Mouse (Mus musculus) MEL (cell line): ENCODE measurements around the gene Rbpjl. TPM values are rescaled to one million over a fixed set of nuclear protein-coding genes. Genes with fewer than 3 reads are reported as not detected.

Experiments
- DNase-seq: peaks from one replicate; pipeline ENCODE4 v3.0.0; 2011; ENCODE audit warnings: low read depth, low spot score
- H3K27ac ChIP-seq: 2 replicates; pipeline ENCODE4 v1.5.1; 2012; ENCODE audit warnings: low read depth, mild to moderate bottlenecking, control low read depth, low read length, moderate library complexity; ENCODE audit not compliant: control insufficient read depth
- H3K27me3 ChIP-seq, 2 experiments: fragments of 150-350 bp in 1 of 2; sonication (generic) in 1 of 2; 2 replicates each; pipeline ENCODE4 v1.6.1; 2012; ENCODE audit warnings: low read length in 2 of 2, mild to moderate bottlenecking in 2 of 2, improper control_type of control experiment in 1 of 2, moderate library complexity in 1 of 2; ENCODE audit not compliant: insufficient read depth in 2 of 2, control insufficient read depth in 1 of 2
- H3K36me3 ChIP-seq, 2 experiments: 2 replicates each; pipeline ENCODE4 v1.6.1; 2012 to 2014; ENCODE audit warnings: low read length in 2 of 2, improper control_type of control experiment in 1 of 2, inconsistent platforms in 1 of 2, mild to moderate bottlenecking in 1 of 2; ENCODE audit not compliant: insufficient read depth in 2 of 2, control insufficient read depth in 1 of 2
- H3K4me1 ChIP-seq, 2 experiments: fragments of 150-350 bp in 1 of 2; sonication (generic) in 1 of 2; 2 replicates each; pipeline ENCODE4 v1.6.1; 2012; ENCODE audit warnings: low read length in 2 of 2, improper control_type of control experiment in 1 of 2, mild to moderate bottlenecking in 1 of 2; ENCODE audit not compliant: insufficient read depth in 2 of 2, control insufficient read depth in 1 of 2
- H3K4me3 ChIP-seq, 2 experiments: fragments of 150-350 bp in 1 of 2; sonication (generic) in 1 of 2; 2 replicates each; pipeline ENCODE4 v1.5.1; 2012; ENCODE audit warnings: low read depth in 2 of 2, low read length in 2 of 2, mild to moderate bottlenecking in 2 of 2, moderate library complexity in 2 of 2, control low read depth in 1 of 2, improper control_type of control experiment in 1 of 2; ENCODE audit not compliant: control insufficient read depth in 1 of 2, insufficient read depth in 1 of 2
- H3K79me2 ChIP-seq: 2 replicates; pipeline ENCODE4 v1.6.1; 2012; ENCODE audit warnings: mild to moderate bottlenecking, low read length, moderate library complexity; ENCODE audit not compliant: control insufficient read depth, poor library complexity, insufficient read depth
- H3K9ac ChIP-seq: 2 replicates; pipeline ENCODE4 v1.6.1; 2012; ENCODE audit warnings: low read depth, mild to moderate bottlenecking, control low read depth, low read length, moderate library complexity; ENCODE audit not compliant: control insufficient read depth, poor library complexity, severe bottlenecking
- H3K9me3 ChIP-seq: fragments of 150-350 bp; sonication (generic); replicated peaks from 2 replicates; pipeline ENCODE4 v1.6.1; 2012; ENCODE audit warnings: mild to moderate bottlenecking, low read length, improper control_type of control experiment, moderate library complexity; ENCODE audit not compliant: insufficient read depth
- CHD1 ChIP-seq: IDR thresholded peaks from 2 replicates; pipeline ENCODE4 v1.6.1; 2012; ENCODE audit warnings: low read depth, mild to moderate bottlenecking, inconsistent platforms, low read length, improper control_type of control experiment
- CTCF ChIP-seq, 3 experiments: IDR thresholded peaks in 2 of 3; conservative IDR thresholded peaks in 1 of 3; 2 replicates each; pipeline ENCODE4 v1.5.1; 2011 to 2012; ENCODE audit warnings: low read length in 3 of 3, low read depth in 2 of 3, mild to moderate bottlenecking in 2 of 3, improper control_type of control experiment in 1 of 3, inconsistent platforms in 1 of 3, mixed read lengths in 1 of 3, moderate library complexity in 1 of 3; ENCODE audit not compliant: control insufficient read depth in 1 of 3, insufficient read depth in 1 of 3, poor library complexity in 1 of 3, severe bottlenecking in 1 of 3
- EP300 ChIP-seq, 2 experiments: IDR thresholded peaks; 2 replicates each; pipeline ENCODE4 v1.6.1; 2011; ENCODE audit warnings: improper control_type of control experiment in 2 of 2, low read length in 2 of 2, low read depth in 1 of 2, mild to moderate bottlenecking in 1 of 2
- ETS1 ChIP-seq: IDR thresholded peaks from 2 replicates; pipeline ENCODE4 v1.6.1; 2012; ENCODE audit warnings: low read depth, mild to moderate bottlenecking, inconsistent platforms, low read length, improper control_type of control experiment, moderate library complexity
- GABPA ChIP-seq: IDR thresholded peaks from 2 replicates; pipeline ENCODE4 v1.6.1; 2012; ENCODE audit warnings: low read depth, mild to moderate bottlenecking, inconsistent platforms, low read length, improper control_type of control experiment, moderate library complexity
- HCFC1 ChIP-seq: IDR thresholded peaks from 2 replicates; pipeline ENCODE4 v1.6.1; 2012; ENCODE audit warnings: low read depth, mild to moderate bottlenecking, inconsistent platforms, low read length, improper control_type of control experiment, moderate library complexity
- JUND ChIP-seq: IDR thresholded peaks from 2 replicates; pipeline ENCODE4 v1.6.1; 2011; ENCODE audit warnings: low read depth, mild to moderate bottlenecking, improper control_type of control experiment, low read length
- MAX ChIP-seq: IDR thresholded peaks from 2 replicates; pipeline ENCODE4 v1.6.1; 2011; ENCODE audit warnings: low read length, improper control_type of control experiment
- MAZ ChIP-seq: IDR thresholded peaks from 2 replicates; pipeline ENCODE4 v1.6.1; 2012; ENCODE audit warnings: low read depth, mild to moderate bottlenecking, inconsistent platforms, low read length, improper control_type of control experiment
- MYB ChIP-seq: IDR thresholded peaks from 2 replicates; pipeline ENCODE4 v1.6.1; 2011; ENCODE audit warnings: mild to moderate bottlenecking, low read depth, low read length, improper control_type of control experiment
- MYC ChIP-seq: IDR thresholded peaks from 2 replicates; pipeline ENCODE4 v1.6.1; 2011; ENCODE audit warnings: low read depth, mild to moderate bottlenecking, low read length, improper control_type of control experiment, moderate library complexity
- NRF1 ChIP-seq: IDR thresholded peaks from 2 replicates; pipeline ENCODE4 v1.6.1; 2014; ENCODE audit warnings: low read depth, mild to moderate bottlenecking, inconsistent platforms, low read length, improper control_type of control experiment, moderate library complexity; ENCODE audit not compliant: poor library complexity, insufficient read depth, severe bottlenecking
- POLR2A ChIP-seq, 2 experiments: IDR thresholded peaks; 2 replicates each; pipeline ENCODE4 v1.6.1; 2011 to 2012; ENCODE audit warnings: low read length in 2 of 2, mild to moderate bottlenecking in 2 of 2, control low read depth in 1 of 2, improper control_type of control experiment in 1 of 2, low read depth in 1 of 2, moderate library complexity in 1 of 2; ENCODE audit not compliant: control insufficient read depth in 1 of 2, insufficient read depth in 1 of 2, poor library complexity in 1 of 2
- POLR2AphosphoS2 ChIP-seq: IDR thresholded peaks from 2 replicates; pipeline ENCODE4 v1.6.1; 2011; ENCODE audit warnings: low read length, improper control_type of control experiment
- POLR2AphosphoS5 ChIP-seq: IDR thresholded peaks from 2 replicates; pipeline ENCODE4 v1.6.1; 2012; ENCODE audit warnings: low read depth, borderline replicate concordance, mild to moderate bottlenecking, inconsistent platforms, low read length, moderate library complexity, mixed read lengths
- RAD21 ChIP-seq: IDR thresholded peaks from 2 replicates; pipeline ENCODE4 v1.6.1; 2011; ENCODE audit warnings: mild to moderate bottlenecking, low read depth, low read length, improper control_type of control experiment
- RCOR1 ChIP-seq: IDR thresholded peaks from 2 replicates; pipeline ENCODE4 v1.6.1; 2012; ENCODE audit warnings: low read depth, mild to moderate bottlenecking, inconsistent platforms, low read length, improper control_type of control experiment
- SMC3 ChIP-seq: IDR thresholded peaks from 2 replicates; pipeline ENCODE4 v1.6.1; 2011; ENCODE audit warnings: low read depth, low read length, improper control_type of control experiment
- USF2 ChIP-seq, 2 experiments: IDR thresholded peaks; 2 replicates each; pipeline ENCODE4 v1.6.1; 2011 to 2012; ENCODE audit warnings: improper control_type of control experiment in 2 of 2, low read length in 2 of 2, borderline replicate concordance in 1 of 2, inconsistent platforms in 1 of 2, low read depth in 1 of 2, mild to moderate bottlenecking in 1 of 2; ENCODE audit not compliant: insufficient read depth in 1 of 2
- ZC3H11A ChIP-seq: IDR thresholded peaks from 2 replicates; pipeline ENCODE4 v1.6.1; 2012; ENCODE audit warnings: low read depth, mild to moderate bottlenecking, inconsistent platforms, low read length, improper control_type of control experiment
- ZKSCAN1 ChIP-seq: IDR thresholded peaks from 2 replicates; pipeline ENCODE4 v1.6.1; 2012; ENCODE audit warnings: low read depth, mild to moderate bottlenecking, inconsistent platforms, low read length, improper control_type of control experiment, moderate library complexity
- ZNF384 ChIP-seq: IDR thresholded peaks from 2 replicates; pipeline ENCODE4 v1.6.1; 2012; ENCODE audit warnings: low read depth, mild to moderate bottlenecking, inconsistent platforms, low read length, improper control_type of control experiment
- polyA plus RNA-seq, 2 experiments: library from polyadenylated mRNA; stranded (reverse) in 1 of 2; unstranded in 1 of 2; fragments of >175 nt in 1 of 2; fragments of >200 nt in 1 of 2; gene quantifications; 2 replicates each; pipeline versions ENCODE4 v1.2.1 to v1.2.4; 2012; ENCODE audit warnings: low replicate concordance in 2 of 2, low read depth in 1 of 2; ENCODE audit not compliant: insufficient read length in 2 of 2, insufficient read depth in 1 of 2, missing spikeins in 1 of 2
- total RNA-seq: library from RNA; depleted of rRNA; stranded (reverse); fragments of 300-350 nt; gene quantifications from 2 replicates; pipeline ENCODE4 v1.2.3, GENCODE M21; 2012

Rbpjl gene
- total and polyA plus RNA-seq, 3 experiments = 0.07 TPM; not detected in 2

DNA sequence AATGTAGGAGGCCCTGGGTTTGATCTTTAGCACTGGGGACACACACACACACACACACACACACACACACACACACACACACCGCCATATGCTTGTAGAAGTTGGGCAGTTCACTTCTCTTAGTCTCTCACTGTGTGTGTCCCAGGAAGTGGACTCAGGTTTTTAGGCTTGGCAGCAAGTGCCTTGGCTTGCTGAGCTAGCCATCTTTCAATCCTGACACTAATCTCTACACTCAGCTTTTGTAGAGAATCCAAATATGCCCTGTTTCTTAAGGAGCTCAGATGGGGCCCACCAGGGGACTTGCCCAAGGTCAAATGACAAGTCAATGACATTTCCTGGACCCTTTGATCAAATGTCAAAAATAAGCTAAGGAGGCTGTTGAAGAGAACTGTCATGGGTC is 53.5 kb downstream of the Rbpjl start:
- Histone ChIP-seq H3K27ac (no peak overlapping the region), H3K79me2 (peaks cover 6% of the 10 kb centered on the region), H3K9me3 (no peaks in the 10 kb centered on the region), H3K27me3 (peaks cover 7 to 13% of the 10 kb centered on the region in 2 experiments; a peak in 3 of 4 replicates), H3K9ac (no peak overlapping the region), H3K4me1 (no peaks in the 10 kb centered on the region), H3K4me3 (no peak overlapping the region), H3K36me3 (no peaks in the 10 kb centered on the region)
- TF ChIP-seq CHD1 = no peak
- no peak for TF ChIP-seq MYB
- TF ChIP-seq MAX = no peak
- no peak for TF ChIP-seq ETS1
- TF ChIP-seq RCOR1 = no peak
- TF ChIP-seq CTCF (IDR thresholded peaks at IDR 0.05 in 2 of 3, conservative IDR thresholded peaks at IDR 0.05 in 1 of 3; ENCODE audit: control insufficient read depth in 1 of 3, insufficient read depth in 1 of 3, low read depth in 2 of 3, low read length in 3 of 3, poor library complexity in 1 of 3, severe bottlenecking in 1 of 3) = no peak
- TF ChIP-seq JUND = no peak
- no peak for TF ChIP-seq POLR2AphosphoS2
- no peak for TF ChIP-seq USF2 (IDR thresholded peaks at IDR 0.05; ENCODE audit: borderline replicate concordance in 1 of 2, insufficient read depth in 1 of 2, low read depth in 1 of 2, low read length in 2 of 2)
- TF ChIP-seq ZNF384 = no peak
- TF ChIP-seq MYC = no peak
- no peak for TF ChIP-seq GABPA
- TF ChIP-seq HCFC1 = no peak
- no peak for TF ChIP-seq POLR2AphosphoS5
- no peak for DNase-seq

DNA sequence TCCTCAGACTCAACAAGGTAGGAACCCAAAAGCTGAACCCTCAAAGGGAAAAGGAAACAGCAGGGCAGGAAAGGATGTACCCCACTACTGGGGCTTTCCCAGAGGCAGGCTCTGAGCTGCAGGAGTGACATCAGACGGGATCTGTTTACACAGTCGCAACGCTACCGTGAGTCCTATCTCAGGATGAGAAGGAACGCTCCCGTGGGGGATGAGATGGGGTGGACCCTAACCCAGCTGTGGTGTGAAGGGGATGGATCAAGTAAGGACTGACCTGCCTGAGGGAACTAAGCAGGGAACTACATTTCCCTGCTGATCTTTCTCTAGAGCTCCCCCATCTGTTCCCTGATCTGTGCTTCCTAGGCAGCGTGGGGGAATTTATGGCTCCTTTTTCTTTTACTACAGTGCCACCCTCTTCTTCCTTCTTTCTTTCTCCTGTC is 53.9 kb downstream of the Rbpjl start, which contains the start of gene Sys1:
Gene Sys1, plus strand, starts transcription at position 101 of the 437 bp plus-strand sequence.
- H3K9me3 ChIP-seq = no peaks in the 10 kb centered on the region
- H3K27ac ChIP-seq = no peak within 1 kb of the TSS
- peaks cover 0 to under 1% of the 10 kb centered on the region in 2 experiments; a peak in 1 of 4 replicates for H3K36me3 ChIP-seq
- peaks cover 2 to 3% of the 10 kb centered on the region in 2 experiments; a peak in 1 of 4 replicates for H3K4me1 ChIP-seq
- H3K27me3 ChIP-seq = peaks cover 7 to 13% of the 10 kb centered on the region in 2 experiments; a peak in 3 of 4 replicates
- TF ChIP-seq MYB (no peak), SMC3 (no peak), EP300 (IDR thresholded peaks at IDR 0.05; ENCODE audit: low read depth in 1 of 2, low read length in 2 of 2) (no peak), JUND (no peak), CTCF (IDR thresholded peaks at IDR 0.05 in 2 of 3, conservative IDR thresholded peaks at IDR 0.05 in 1 of 3; ENCODE audit: control insufficient read depth in 1 of 3, insufficient read depth in 1 of 3, low read depth in 2 of 3, low read length in 3 of 3, poor library complexity in 1 of 3, severe bottlenecking in 1 of 3) (no peak), ZC3H11A (no peak), ETS1 (no peak), POLR2A (IDR thresholded peaks at IDR 0.05; ENCODE audit: control insufficient read depth in 1 of 2, insufficient read depth in 1 of 2, low read depth in 1 of 2, low read length in 2 of 2, poor library complexity in 1 of 2) (no peak), RAD21 (no peak), ZKSCAN1 (no peak), USF2 (IDR thresholded peaks at IDR 0.05; ENCODE audit: borderline replicate concordance in 1 of 2, insufficient read depth in 1 of 2, low read depth in 1 of 2, low read length in 2 of 2) (no peak), NRF1 (no peak), MAZ (no peak)
- H3K79me2 ChIP-seq = peaks cover 10% of the 10 kb centered on the region
- H3K9ac ChIP-seq = no peak within 1 kb of the TSS
- no peak for DNase-seq
- no peak within 1 kb of the TSS for H3K4me3 ChIP-seq
